Mouse (Mus musculus): ENCODE results near the gene Fgfr2. TPM values are rescaled to one million over a fixed set of nuclear protein-coding genes. Genes with fewer than 3 reads are reported as not detected.

The Fgfr2 gene
- total and polyA plus RNA-seq, 2 experiments from 2014 or later: 17.1 to 47.6 TPM

- 0 out of 2 replicates have a peak, but pooled peaks cover 2% of the 10 kb centered on the region for H3K36me3 ChIP-seq (ENCODE audit: insufficient read depth)
- H3K9ac ChIP-seq: no peak overlapping the region
- no peak overlapping the region for H3K4me2 ChIP-seq (ENCODE audit: low read depth)
- no peaks in the 10 kb centered on the region for H3K9me3 ChIP-seq (ENCODE audit: low read length)
- no peak overlapping the region for H3K4me3 ChIP-seq (ENCODE audit: low read depth, low read length)
- DNase-seq (no peak), ATAC-seq (no peak)
- H3K27me3 ChIP-seq (ENCODE audit: insufficient read depth, low read length): no peaks in the 10 kb centered on the region
- WGBS: 78% methylated on average over 14 of the region's 14 CpGs
- TF ChIP-seq CTCF (IDR thresholded peaks at IDR 0.05; ENCODE audit: low read depth): no peak
- no peak overlapping the region for H3K27ac ChIP-seq (ENCODE audit: low read depth, low read length)
- peaks cover 12% of the 10 kb centered on the region; the same call in 1 of the 2 replicates for H3K4me1 ChIP-seq (ENCODE audit: insufficient read depth)
These were observed 878.5 kb downstream of the Fgfr2 start for GRCm38 (mm10) chr7:132244637-132245036.

- H3K4me3 ChIP-seq (ENCODE audit: low read depth, low read length): no peak overlapping the region
- TF ChIP-seq CTCF (IDR thresholded peaks at IDR 0.05; ENCODE audit: low read depth): no peak
- H3K9me3 ChIP-seq (ENCODE audit: low read length): no peaks in the 10 kb centered on the region
- 76% methylated on average over 5 of the region's 5 CpGs for WGBS
- H3K27me3 ChIP-seq (ENCODE audit: insufficient read depth, low read length): no peaks in the 10 kb centered on the region
- H3K4me2 ChIP-seq (ENCODE audit: low read depth): no peak overlapping the region
- ATAC-seq: no peak
- no peak for DNase-seq
- H3K4me1 ChIP-seq (ENCODE audit: insufficient read depth): peaks cover 11% of the 10 kb centered on the region; the same call in 1 of the 2 replicates
- peak overlapping the region; percentile 9; the same call in 1 of the 2 replicates for H3K27ac ChIP-seq (ENCODE audit: low read depth, low read length)
- H3K9ac ChIP-seq: no peak overlapping the region
- peaks cover 9% of the 10 kb centered on the region; the same call in 1 of the 2 replicates for H3K36me3 ChIP-seq (ENCODE audit: insufficient read depth)
These were observed 879.9 kb downstream of the Fgfr2 start for GRCm38 (mm10) chr7:132243225-132243624.

GRCm38 (mm10) chr7:132242617-132243141 lies 880.5 kb downstream of the Fgfr2 start:
- DNase-seq (no peak), ATAC-seq (no peak)
- H3K27me3 ChIP-seq (ENCODE audit: insufficient read depth, low read length): no peaks in the 10 kb centered on the region
- WGBS: 68% methylated on average over 4 of the region's 4 CpGs
- no peak for TF ChIP-seq CTCF (IDR thresholded peaks at IDR 0.05; ENCODE audit: low read depth)
- no peak overlapping the region for H3K4me3 ChIP-seq (ENCODE audit: low read depth, low read length)
- no peak overlapping the region for H3K9ac ChIP-seq
- H3K9me3 ChIP-seq (ENCODE audit: low read length): no peaks in the 10 kb centered on the region
- peaks cover 14% of the 10 kb centered on the region for H3K36me3 ChIP-seq (ENCODE audit: insufficient read depth)
- peaks cover 7% of the 10 kb centered on the region; the same call in 1 of the 2 replicates for H3K4me1 ChIP-seq (ENCODE audit: insufficient read depth)
- no peak overlapping the region; the same call in 1 of the 2 replicates for H3K27ac ChIP-seq (ENCODE audit: low read depth, low read length)
- H3K4me2 ChIP-seq (ENCODE audit: low read depth): no peak overlapping the region

GRCm38 (mm10) chr7:132238921-132239320 lies 884.2 kb downstream of the Fgfr2 start:
- peaks cover 15% of the 10 kb centered on the region for H3K36me3 ChIP-seq (ENCODE audit: insufficient read depth)
- 65% methylated on average over 3 of the region's 3 CpGs for WGBS
- no peak overlapping the region for H3K27ac ChIP-seq (ENCODE audit: low read depth, low read length)
- H3K4me2 ChIP-seq (ENCODE audit: low read depth): no peak overlapping the region
- H3K9ac ChIP-seq: no peak overlapping the region
- ATAC-seq (no peak), DNase-seq (no peak)
- no peak overlapping the region for H3K4me3 ChIP-seq (ENCODE audit: low read depth, low read length)
- TF ChIP-seq CTCF (IDR thresholded peaks at IDR 0.05; ENCODE audit: low read depth): no peak
- no peaks in the 10 kb centered on the region for H3K9me3 ChIP-seq (ENCODE audit: low read length)
- H3K27me3 ChIP-seq (ENCODE audit: insufficient read depth, low read length): no peaks in the 10 kb centered on the region
- H3K4me1 ChIP-seq (ENCODE audit: insufficient read depth): no peaks in the 10 kb centered on the region

GRCm38 (mm10) chr7:132237191-132237590 lies 886.0 kb downstream of the Fgfr2 start:
- Histone ChIP-seq H3K36me3 (ENCODE audit: insufficient read depth) (peaks cover 15% of the 10 kb centered on the region), H3K4me1 (ENCODE audit: insufficient read depth) (no peaks in the 10 kb centered on the region), H3K27ac (ENCODE audit: low read depth, low read length) (no peak overlapping the region), H3K4me2 (ENCODE audit: low read depth) (no peak overlapping the region), H3K27me3 (ENCODE audit: insufficient read depth, low read length) (no peaks in the 10 kb centered on the region), H3K9ac (no peak overlapping the region), H3K9me3 (ENCODE audit: low read length) (no peaks in the 10 kb centered on the region), H3K4me3 (ENCODE audit: low read depth, low read length) (no peak overlapping the region)
- WGBS: 79% methylated on average over 4 of the region's 4 CpGs
- ATAC-seq (no peak), DNase-seq (no peak)
- no peak for TF ChIP-seq CTCF (IDR thresholded peaks at IDR 0.05; ENCODE audit: low read depth)

GRCm38 (mm10) chr7:132236789-132237188 lies 886.4 kb downstream of the Fgfr2 start:
- Histone ChIP-seq H3K4me2 (ENCODE audit: low read depth) (no peak overlapping the region), H3K4me3 (ENCODE audit: low read depth, low read length) (no peak overlapping the region), H3K9me3 (ENCODE audit: low read length) (no peaks in the 10 kb centered on the region), H3K27ac (ENCODE audit: low read depth, low read length) (no peak overlapping the region), H3K9ac (no peak overlapping the region), H3K36me3 (ENCODE audit: insufficient read depth) (peaks cover 15% of the 10 kb centered on the region), H3K4me1 (ENCODE audit: insufficient read depth) (no peaks in the 10 kb centered on the region), H3K27me3 (ENCODE audit: insufficient read depth, low read length) (no peaks in the 10 kb centered on the region)
- TF ChIP-seq CTCF (IDR thresholded peaks at IDR 0.05; ENCODE audit: low read depth): no peak
- ATAC-seq (no peak), DNase-seq (no peak)
- WGBS: 54% methylated on average over 8 of the region's 8 CpGs

- TF ChIP-seq CTCF (IDR thresholded peaks at IDR 0.05; ENCODE audit: low read depth): no peak
- 65% methylated on average over 3 of the region's 3 CpGs for WGBS
- no peak overlapping the region for H3K27ac ChIP-seq (ENCODE audit: low read depth, low read length)
- no peaks in the 10 kb centered on the region for H3K27me3 ChIP-seq (ENCODE audit: insufficient read depth, low read length)
- DNase-seq (no peak), ATAC-seq (no peak)
- no peaks in the 10 kb centered on the region for H3K4me1 ChIP-seq (ENCODE audit: insufficient read depth)
- H3K4me3 ChIP-seq (ENCODE audit: low read depth, low read length): no peak overlapping the region
- H3K36me3 ChIP-seq (ENCODE audit: insufficient read depth): peaks cover 13% of the 10 kb centered on the region
- H3K9me3 ChIP-seq (ENCODE audit: low read length): no peaks in the 10 kb centered on the region
- no peak overlapping the region for H3K4me2 ChIP-seq (ENCODE audit: low read depth)
- no peak overlapping the region for H3K9ac ChIP-seq
These were observed 888.9 kb downstream of the Fgfr2 start for GRCm38 (mm10) chr7:132234250-132234649.

Data from forebrain, postnatal 0 days (tissue).